Mouse (Mus musculus) thymus, postnatal 14 days (tissue): ENCODE data around the gene Ush1g.

Experiments used
- DNase-seq: peaks from one replicate; pipeline ENCODE4 v3.0.0; 2021

Gene Ush1g

GRCm38 (mm10) chr11:115329339-115329738, 7.5 kb upstream of the Ush1g start:
- peak; percentile 45 for DNase-seq

DNA sequence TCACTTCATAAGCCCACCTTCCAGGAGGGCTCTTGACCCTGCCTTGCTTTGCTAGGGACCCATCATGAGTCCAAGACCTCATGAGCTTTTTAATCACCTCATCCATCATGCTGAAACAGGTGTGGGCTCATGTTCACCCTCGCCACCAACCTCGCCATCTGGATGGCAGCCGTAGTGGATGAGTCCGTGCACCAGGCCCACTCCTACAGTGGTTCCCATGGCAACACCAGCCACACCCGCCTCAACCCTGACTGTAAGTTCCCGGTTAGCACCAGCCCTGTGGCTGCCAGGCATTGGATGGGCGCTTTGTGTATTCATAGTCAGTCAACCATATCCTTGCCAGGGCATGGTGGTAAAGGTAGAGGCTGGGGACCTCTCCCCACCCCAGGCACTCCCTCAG, 4.9 kb upstream of the Ush1g start:
- DNase-seq = no peak

DNA sequence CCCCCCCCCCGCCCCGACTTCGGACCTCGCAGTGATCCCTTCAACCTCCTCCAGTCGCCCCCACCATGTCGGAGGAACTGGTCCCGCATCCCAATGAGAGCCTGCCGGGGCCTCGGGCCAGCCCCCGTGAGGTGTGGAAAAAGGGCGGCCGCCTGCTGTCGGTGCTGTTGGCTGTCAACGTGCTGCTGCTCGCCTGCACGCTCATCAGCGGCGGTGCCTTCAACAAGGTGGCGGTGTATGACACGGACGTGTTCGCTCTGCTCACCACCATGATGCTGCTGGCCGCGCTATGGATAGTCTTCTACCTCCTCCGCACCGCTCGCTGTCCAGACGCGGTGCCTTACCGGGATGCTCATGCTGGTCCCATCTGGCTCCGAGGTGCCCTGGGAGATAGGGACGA, 1.5 kb upstream of the Ush1g start:
- no peak for DNase-seq

DNA sequence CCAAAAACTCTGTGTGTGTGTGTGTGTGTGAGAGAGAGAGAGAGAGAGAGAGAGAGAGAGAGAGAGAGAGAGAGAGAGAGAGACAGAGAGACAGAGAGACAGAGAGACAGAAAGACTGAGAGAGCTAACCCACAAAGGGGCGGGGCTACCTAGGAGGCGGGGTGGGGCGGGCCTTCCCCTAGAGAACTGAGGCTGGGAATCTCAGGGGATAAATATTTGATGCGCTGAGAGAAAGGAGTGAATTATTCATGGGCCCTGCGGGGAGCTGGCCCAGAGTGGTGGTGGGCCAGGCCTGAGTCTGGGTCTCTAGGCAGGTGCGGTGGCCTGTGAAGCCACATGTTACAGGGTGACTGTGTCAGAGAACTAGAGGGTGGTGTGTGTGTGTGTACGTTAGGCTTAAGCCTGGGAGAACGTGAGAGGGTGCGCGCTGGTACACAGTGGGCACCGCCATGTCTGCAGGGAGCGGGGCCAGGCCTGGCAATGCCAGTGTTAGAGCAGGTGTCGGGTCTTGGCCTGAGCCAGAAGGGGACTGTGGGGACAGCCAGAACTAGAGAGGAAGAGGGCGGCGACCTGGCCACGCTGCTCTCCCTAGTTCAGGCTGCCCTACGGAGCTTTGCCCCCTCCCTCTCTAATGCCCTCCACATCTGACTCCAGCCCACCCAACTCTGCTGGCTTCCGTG, 2.0 kb downstream of the Ush1g start:
- no peak for DNase-seq

- no peak for DNase-seq
Observed at GRCm38 (mm10) chr11:115318245-115319027, 3.4 kb downstream of the Ush1g start.

GRCm38 (mm10) chr11:115317204-115317603, 4.6 kb downstream of the Ush1g start:
- no peak for DNase-seq

DNA sequence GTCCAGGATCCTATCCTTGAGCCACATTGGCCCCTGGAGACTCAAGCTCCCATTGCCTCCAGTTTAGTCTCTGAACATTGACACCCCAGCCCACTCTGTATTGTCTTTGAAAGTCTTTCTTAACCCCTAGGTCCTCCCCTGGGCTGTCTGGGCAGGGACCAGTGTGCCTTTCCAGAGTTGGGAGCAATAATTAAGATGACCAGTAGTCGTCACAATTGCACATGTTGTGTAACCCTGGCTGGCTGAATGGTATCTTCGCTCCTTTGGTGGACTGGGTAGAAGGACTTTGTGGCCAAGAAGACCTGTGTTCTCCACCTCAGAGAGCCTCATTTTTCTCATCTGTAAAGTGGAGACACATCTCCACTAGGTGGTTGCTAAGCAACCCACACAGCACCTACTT, 7.6 kb downstream of the Ush1g start:
- no peak for DNase-seq

- DNase-seq = no peak
Observed at GRCm38 (mm10) chr11:115308781-115309180, 13.1 kb downstream of the Ush1g start.

GRCm38 (mm10) chr11:115306863-115307262, 15.0 kb downstream of the Ush1g start, which contains the start of gene Otop2:
Otop2 (plus strand) TSS chr11:115307163.
- no peak for DNase-seq

- DNase-seq = no peak
Observed at GRCm38 (mm10) chr11:115303167-115303566, 18.7 kb downstream of the Ush1g start.

DNA sequence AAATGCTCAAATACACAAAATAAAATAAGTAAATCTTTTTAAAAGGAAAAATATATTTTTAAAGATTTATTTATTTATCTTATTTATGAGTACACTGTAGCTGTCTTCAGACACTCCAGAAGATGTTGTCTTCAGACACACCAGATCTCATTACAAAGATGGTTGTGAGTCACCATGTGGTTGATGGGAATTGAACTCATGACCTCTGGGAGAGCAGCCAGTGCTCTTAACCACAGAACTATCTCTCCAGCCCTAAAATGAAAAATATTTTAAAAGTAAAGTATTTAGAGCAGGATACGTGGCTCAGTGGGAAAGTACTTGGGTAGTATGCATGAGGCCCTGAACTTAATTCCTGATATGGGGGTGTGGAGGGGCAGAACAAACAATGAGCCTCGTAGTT, 20.5 kb downstream of the Ush1g start:
- no peak for DNase-seq

DNA sequence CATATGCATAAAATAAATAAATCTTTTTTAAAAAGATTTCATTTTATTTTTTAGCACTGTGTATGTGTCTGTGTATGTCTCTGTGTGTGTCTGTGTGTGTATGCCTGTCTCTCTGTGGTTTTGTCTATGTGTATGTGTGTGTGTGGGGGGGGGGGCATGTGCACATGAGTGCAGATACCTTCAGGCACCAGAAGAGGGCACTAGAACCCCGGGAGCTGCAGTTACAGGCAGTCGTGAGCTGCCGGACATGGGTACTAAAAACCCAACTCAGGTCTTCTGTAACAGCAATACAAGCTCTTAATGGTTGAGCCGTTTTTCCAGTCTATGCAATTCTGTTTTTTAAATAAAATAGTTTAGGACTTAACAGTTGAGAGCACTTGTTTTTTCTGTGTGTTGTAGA, 21.1 kb downstream of the Ush1g start:
- DNase-seq = no peak

GRCm38 (mm10) chr11:115298160-115298559, 23.7 kb downstream of the Ush1g start:
- DNase-seq = no peak

DNA sequence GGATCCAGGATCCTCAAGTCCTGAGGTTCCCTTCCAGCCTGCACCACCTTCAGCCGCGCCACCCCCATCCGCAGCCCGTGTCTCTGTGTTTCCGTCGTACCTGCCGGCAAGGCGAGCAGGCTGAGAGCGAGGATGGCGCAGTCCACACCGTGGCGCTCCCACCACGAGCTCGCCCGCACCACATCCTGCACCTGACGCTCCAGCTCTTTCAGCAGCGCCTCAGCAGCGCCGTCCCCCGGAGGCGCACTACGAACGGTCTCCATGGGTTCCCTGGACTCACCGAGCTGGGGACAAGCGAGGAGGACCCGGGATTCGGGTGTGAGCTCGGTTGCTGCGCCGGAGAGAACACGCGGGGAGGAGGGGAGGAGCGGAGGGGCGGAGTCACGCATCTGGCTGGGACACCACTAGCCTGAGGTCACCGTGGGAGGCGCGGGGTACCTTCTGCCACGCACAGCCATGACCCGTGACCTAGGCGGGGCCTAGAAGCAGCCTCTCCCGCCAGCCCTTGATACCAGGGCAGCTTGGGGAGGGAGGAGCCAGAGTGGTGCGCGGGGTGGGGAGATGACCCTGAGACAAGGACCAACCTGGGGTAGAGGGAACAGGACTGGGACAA, 24.5 kb downstream of the Ush1g start, which contains the start of gene Fads6:
Fads6 (minus strand) TSS at position 450 of the 613 bp plus-strand sequence.
- peak; percentile 84 for DNase-seq

DNA sequence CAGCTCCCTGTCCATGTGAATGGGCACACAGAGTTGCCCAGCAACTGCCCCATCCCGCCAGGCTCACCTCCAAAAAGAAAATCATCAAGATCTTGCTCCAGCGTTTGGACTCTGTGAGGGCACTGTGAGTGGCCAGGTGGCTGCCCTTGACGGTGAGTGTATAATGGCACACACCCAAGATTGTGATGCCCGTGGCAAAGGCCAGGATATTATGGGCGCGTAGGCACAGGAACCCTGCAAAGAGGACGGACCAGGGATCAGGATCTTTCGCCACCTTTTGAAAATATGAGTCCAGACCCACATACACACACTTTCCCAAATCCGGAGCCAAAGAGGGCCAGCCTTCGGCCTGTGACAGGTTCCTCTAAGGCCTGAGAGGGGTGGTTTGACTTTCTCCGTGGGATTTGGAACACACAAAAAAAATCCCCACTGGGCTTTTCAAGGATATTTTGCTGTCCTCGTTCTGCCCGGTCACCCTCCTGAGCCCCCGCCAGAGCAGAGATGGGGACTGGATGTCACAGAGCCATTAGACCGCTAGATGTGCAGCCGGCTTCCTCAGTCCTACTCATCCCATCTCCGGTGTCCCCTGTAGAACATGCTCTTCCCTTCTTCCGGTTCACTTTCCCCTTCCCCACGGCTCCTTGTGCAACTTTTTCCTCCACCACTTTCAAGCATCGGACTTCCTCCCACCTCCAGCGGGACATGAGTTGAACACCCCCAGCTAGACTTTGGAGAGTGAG, 25.2 kb downstream of the Ush1g start:
- no peak for DNase-seq

DNA sequence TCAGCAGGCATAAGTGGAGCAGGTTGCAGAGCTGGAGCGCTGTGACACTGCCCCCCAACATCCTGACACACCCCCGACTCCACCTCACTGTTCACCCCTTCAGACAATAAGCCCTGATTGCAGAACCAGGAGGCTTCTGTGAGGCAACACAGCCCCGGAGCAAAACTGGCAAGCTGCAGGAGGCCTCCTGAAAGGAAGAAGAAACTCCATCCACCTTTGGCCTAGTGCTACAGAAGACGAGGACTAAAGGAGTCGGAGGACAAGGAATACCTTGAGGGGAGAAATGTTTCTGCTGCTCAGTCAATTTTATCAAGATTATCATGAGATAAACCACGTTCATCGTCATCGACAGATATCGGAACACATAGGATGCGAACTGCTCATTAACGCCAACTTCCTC, 25.9 kb downstream of the Ush1g start:
- no peak for DNase-seq

GRCm38 (mm10) chr11:115292631-115293375, 29.0 kb downstream of the Ush1g start:
- no peak for DNase-seq

DNA sequence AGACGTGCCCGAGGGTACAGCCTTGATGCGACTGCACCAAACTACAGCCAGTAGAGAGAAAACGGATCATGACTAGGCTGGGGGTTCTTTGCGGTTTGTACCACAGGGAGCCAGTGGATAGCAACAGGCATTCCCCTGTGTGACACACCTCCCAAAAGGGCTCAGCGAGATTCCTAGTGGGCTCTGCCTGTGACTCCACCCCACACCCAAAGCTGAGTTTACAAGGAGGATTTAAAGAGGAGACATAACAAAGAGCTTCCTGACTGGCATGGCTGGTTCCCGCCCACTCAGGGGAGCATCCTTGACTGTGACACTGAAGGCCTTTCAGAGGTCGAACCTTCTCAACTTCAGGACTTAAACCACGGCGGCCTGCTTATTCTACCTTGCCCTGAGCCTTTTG, 30.3 kb downstream of the Ush1g start:
- no peak for DNase-seq

GRCm38 (mm10) chr11:115290919-115291318, 30.9 kb downstream of the Ush1g start:
- no peak for DNase-seq

DNA sequence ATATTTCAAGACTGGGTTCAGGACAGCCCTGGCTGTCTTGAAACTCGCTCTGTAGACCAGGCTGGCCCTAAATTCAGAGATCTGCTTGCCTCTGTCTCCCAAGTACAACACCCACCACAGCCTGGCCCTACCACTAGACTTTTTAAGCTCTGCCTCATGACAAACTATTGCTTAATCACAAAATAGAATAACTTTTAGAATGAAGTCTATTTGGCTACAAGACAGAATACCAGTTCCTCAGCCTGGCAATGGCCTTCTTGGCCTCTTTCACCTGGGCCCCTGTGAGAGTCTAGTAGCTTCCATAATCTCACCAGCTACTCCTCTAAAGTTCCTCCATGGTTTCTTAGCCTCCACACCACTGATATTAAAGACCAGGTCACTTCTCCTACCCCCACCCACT, 31.5 kb downstream of the Ush1g start:
- DNase-seq = no peak

DNA sequence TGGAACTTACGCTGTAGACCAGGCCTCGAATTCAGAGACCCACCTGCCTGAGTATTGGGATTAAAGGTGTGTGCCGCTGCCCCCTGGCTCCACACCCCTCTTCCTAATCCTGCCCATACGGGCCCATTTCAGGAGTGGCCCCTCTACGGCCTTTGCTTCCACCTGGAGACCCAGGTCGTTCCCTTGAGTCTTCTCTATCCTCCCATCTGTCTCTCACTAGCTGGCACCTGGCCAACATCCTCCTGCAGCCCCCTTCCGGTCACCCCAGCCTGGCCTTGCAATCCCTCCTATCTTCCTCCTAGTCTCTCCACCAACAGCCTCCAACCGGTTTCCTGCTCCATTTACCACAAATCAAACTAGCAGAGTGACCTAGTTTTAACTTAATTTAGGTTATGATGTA, 32.0 kb downstream of the Ush1g start:
- DNase-seq = no peak

- no peak for DNase-seq
Observed at GRCm38 (mm10) chr11:115288305-115288704, 33.5 kb downstream of the Ush1g start.

DNA sequence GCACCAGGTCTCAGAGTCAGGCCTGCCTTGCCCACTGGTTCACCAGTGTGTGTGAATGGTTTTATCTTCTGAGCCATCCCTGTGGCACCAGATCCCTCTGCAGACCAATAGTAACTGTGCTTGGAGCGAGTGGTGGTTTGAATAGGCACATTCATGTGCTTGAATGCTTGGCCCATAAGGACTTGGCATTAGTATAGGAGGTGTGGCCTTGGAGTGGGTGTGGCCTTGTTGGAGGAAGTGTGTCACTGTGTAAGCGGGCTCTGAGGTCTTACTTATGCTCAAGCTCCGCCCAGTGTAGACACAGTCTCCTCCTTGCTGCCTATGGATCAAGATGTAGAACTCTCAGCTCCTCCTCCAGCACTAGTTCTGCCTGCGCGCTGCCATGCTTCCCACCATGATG, 34.5 kb downstream of the Ush1g start:
- DNase-seq = no peak
